Mouse (Mus musculus): ENCODE results near the gene 1700020N01Rik. TPM values are rescaled to one million over a fixed set of nuclear protein-coding genes. Genes with fewer than 3 reads are reported as not detected.

1700020N01Rik gene
- polyA plus RNA-seq, 1 experiment from 2014 or later: not detected

- ChIA-PET POLR2A (no interaction called here), CTCF (interaction anchor here (0.9 kb wide), 1 partner anchor 26 kb away, joined by 3 read pairs; no protein-coding TSS in a partner anchor)
- no peak for ATAC-seq
- DNase-seq (ENCODE audit: low read depth, low spot score): no peak
- no peak for TF ChIP-seq CTCF (IDR thresholded peaks at IDR 0.05)
- H3K27me3 ChIP-seq: no peaks in the 10 kb centered on the region
- in situ Hi-C loops (cut with MboI; ENCODE audit: low pct_unique_long_range_greater_than_20kb): no loop called here
These were observed 36.2 kb downstream of the 1700020N01Rik start for GRCm38 (mm10) chr10:21629031-21629740.

DNA sequence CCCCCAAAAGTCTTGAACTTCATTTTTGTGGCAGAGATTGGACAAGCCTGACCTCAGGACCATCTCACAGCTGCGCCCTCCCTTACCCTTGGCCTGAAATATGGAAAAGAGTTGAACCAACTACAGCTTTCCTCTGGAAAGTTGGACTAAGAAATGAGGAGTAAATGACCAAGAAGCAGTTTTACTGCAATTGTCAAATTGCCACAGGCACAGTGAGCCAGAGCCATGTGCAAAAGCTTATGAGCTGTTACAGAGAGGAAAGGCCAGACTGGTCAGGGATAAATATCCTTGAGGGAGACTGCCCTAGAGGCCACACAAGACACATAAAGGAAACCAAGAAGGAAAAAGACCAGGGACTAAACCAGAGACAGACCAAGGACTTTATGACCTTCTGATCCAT lies 38.5 kb downstream of the 1700020N01Rik start:
- H3K27me3 ChIP-seq: no peaks in the 10 kb centered on the region
- ChIA-PET CTCF (interaction anchor here (0.9 to 1.8 kb wide), 6 partner anchors 9 to 30 kb away, joined by 3 to 7 read pairs (median 3); no protein-coding TSS in a partner anchor), POLR2A (no interaction called here)
- TF ChIP-seq CTCF (IDR thresholded peaks at IDR 0.05): no peak
- DNase-seq (ENCODE audit: low read depth, low spot score): no peak
- ATAC-seq: no peak
- in situ Hi-C loops (cut with MboI; ENCODE audit: low pct_unique_long_range_greater_than_20kb): no loop called here

DNA sequence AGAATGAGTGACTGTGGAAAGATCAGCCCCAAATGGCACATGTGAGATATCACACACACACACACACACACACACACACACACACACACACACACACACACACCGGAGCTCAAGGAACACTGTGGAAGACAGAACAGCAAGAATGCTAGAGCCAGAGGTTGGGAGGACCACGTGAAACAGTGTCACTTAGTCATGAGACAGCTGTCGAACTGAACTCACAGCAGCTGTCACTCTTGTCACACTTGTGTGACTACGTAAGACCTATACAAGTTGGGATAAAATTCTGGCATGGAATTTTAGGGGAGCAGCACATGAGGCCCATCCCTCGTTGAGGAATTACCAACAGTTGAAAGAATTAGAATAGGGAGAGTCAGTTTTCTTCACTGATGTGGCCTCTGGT lies 39.7 kb downstream of the 1700020N01Rik start:
- ATAC-seq: no peak
- in situ Hi-C loops (cut with MboI; ENCODE audit: low pct_unique_long_range_greater_than_20kb): no loop called here
- ChIA-PET POLR2A (interaction anchor here (0.7 kb wide), 1 partner anchor 787 kb away, joined by 4 read pairs; no protein-coding TSS in a partner anchor), CTCF (interaction anchor here (1.4 to 1.8 kb wide), 2 partner anchors 10 to 27 kb away, joined by 3 to 7 read pairs; no protein-coding TSS in a partner anchor)
- no peaks in the 10 kb centered on the region for H3K27me3 ChIP-seq
- no peak for TF ChIP-seq CTCF (IDR thresholded peaks at IDR 0.05)
- no peak for DNase-seq (ENCODE audit: low read depth, low spot score)

- ATAC-seq: no peak
- in situ Hi-C loops (cut with MboI; ENCODE audit: low pct_unique_long_range_greater_than_20kb): no loop called here
- TF ChIP-seq CTCF (IDR thresholded peaks at IDR 0.05): no peak
- ChIA-PET POLR2A (interaction anchor here (1.4 kb wide), 1 partner anchor 359 kb away, joined by 3 read pairs; no protein-coding TSS in a partner anchor), CTCF (interaction anchor here (1.1 to 1.2 kb wide), 2 partner anchors 9 to 17 kb away, joined by 3 to 4 read pairs; no protein-coding TSS in a partner anchor)
- no peak for DNase-seq (ENCODE audit: low read depth, low spot score)
- H3K27me3 ChIP-seq: no peaks in the 10 kb centered on the region
These were observed 43.2 kb downstream of the 1700020N01Rik start for GRCm38 (mm10) chr10:21635988-21636710.

GRCm38 (mm10) chr10:21636711-21637081 lies 43.8 kb downstream of the 1700020N01Rik start:
- no peak for TF ChIP-seq CTCF (IDR thresholded peaks at IDR 0.05)
- no peaks in the 10 kb centered on the region for H3K27me3 ChIP-seq
- ChIA-PET POLR2A (interaction anchor here (1.4 kb wide), 1 partner anchor 358 kb away, joined by 3 read pairs; no protein-coding TSS in a partner anchor), CTCF (interaction anchor here (1.1 to 1.3 kb wide), 2 partner anchors 9 to 14 kb away, joined by 4 read pairs; no protein-coding TSS in a partner anchor)
- DNase-seq (ENCODE audit: low read depth, low spot score): no peak
- ATAC-seq: no peak
- in situ Hi-C loops (cut with MboI; ENCODE audit: low pct_unique_long_range_greater_than_20kb): no loop called here

DNA sequence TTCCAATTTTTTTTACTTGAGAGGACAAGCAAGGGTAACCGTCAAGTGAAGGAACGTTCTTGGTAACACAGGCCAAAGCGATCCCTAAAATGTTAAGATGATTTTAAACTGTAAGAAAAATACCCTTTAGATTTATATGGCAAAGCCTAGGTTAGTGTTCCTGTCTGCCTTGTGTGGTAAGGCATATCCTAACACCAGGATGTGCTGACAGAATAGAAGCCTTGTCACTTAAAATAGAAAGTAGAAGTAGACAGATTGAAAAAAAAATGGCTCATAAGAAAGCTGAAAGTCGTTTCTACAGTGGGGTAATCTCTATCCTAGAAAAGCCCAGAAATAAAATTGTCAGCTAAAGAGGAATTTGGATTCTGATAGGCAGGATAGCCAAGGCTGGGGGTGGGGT lies 58.4 kb downstream of the 1700020N01Rik start:
- ATAC-seq (no peak), DNase-seq (ENCODE audit: low read depth, low spot score) (no peak)
- H3K27me3 ChIP-seq: no peaks in the 10 kb centered on the region
- in situ Hi-C loops (cut with MboI; ENCODE audit: low pct_unique_long_range_greater_than_20kb): no loop called here
- no peak for TF ChIP-seq CTCF (IDR thresholded peaks at IDR 0.05)
- CTCF ChIA-PET: interaction anchor here (1.2 kb wide), 1 partner anchor 14 kb away, joined by 4 read pairs; no protein-coding TSS in a partner anchor
- POLR2A ChIA-PET: no interaction called here

DNA sequence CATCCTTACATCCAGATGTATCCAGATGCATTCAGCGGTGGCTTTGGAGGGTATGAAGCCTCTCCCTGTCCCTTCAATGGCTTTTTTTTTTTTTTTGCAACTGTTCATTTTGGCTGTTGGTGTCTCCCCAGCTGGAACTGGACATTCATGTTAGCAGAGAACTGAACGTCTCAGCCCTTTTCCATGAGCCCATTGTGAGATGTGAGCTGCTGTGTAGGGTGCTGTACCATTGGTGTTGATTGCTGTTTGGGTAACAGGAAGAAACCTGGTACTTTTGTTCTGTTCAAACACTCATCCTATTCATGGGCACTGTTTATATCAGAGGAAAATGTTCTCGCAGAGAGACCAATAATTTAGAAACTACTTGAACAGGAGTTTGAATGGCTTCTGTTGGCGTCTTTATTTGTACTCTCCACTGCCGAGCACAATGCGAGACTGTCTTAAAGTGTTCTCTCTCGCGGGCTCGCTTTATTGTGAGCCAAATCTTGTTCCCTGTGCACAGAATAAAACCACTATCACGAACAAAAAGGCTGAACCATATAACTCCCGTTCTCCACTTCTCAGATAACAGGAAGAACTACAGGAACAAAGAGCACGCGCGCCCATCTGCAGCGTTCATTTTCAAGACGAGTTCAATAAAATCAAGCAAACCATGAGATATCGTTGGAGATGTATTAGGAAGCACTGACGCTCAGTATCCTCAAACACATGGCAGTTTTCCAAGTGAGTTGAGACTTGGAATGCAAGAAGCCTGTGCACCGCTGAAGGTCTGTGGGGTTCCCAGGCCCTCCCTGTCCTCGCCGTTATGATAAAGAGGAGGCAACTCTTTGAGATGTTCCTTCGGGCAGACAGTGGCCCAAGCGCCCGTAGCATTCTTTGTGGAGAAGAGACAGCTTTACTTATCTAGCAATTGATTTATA lies 59.7 kb downstream of the 1700020N01Rik start:
- ChIA-PET POLR2A (no interaction called here), CTCF (no interaction called here)
- TF ChIP-seq CTCF (IDR thresholded peaks at IDR 0.05): no peak
- ATAC-seq (no peak), DNase-seq (ENCODE audit: low read depth, low spot score) (no peak)
- H3K27me3 ChIP-seq: no peaks in the 10 kb centered on the region
- in situ Hi-C loops (cut with MboI; ENCODE audit: low pct_unique_long_range_greater_than_20kb): no loop called here

- no peak for ATAC-seq
- in situ Hi-C loops (cut with MboI; ENCODE audit: low pct_unique_long_range_greater_than_20kb): no loop called here
- no peaks in the 10 kb centered on the region for H3K27me3 ChIP-seq
- CTCF ChIA-PET: no interaction called here
- POLR2A ChIA-PET: no interaction called here
- DNase-seq (ENCODE audit: low read depth, low spot score): no peak
- TF ChIP-seq CTCF (IDR thresholded peaks at IDR 0.05): peak; percentile 20
These were observed 60.5 kb downstream of the 1700020N01Rik start for GRCm38 (mm10) chr10:21653469-21653868.

- no peak for DNase-seq (ENCODE audit: low read depth, low spot score)
- POLR2A ChIA-PET: no interaction called here
- in situ Hi-C loops (cut with MboI; ENCODE audit: low pct_unique_long_range_greater_than_20kb): no loop called here
- CTCF ChIA-PET: no interaction called here
- TF ChIP-seq CTCF (IDR thresholded peaks at IDR 0.05): no peak
- ATAC-seq: no peak
- H3K27me3 ChIP-seq: no peaks in the 10 kb centered on the region
These were observed 66.8 kb downstream of the 1700020N01Rik start for GRCm38 (mm10) chr10:21659576-21660246.

- DNase-seq (ENCODE audit: low read depth, low spot score) (no peak), ATAC-seq (no peak)
- ChIA-PET POLR2A (no interaction called here), CTCF (no interaction called here)
- H3K27me3 ChIP-seq: no peaks in the 10 kb centered on the region
- no peak for TF ChIP-seq CTCF (IDR thresholded peaks at IDR 0.05)
- in situ Hi-C loops (cut with MboI; ENCODE audit: low pct_unique_long_range_greater_than_20kb): no loop called here
These were observed 76.0 kb downstream of the 1700020N01Rik start for GRCm38 (mm10) chr10:21668976-21669375.

All from Patski (cell line).